Mouse (Mus musculus) kidney, adult 2 months (tissue): ENCODE data around the gene Zfp979. TPM values are rescaled to one million over a fixed set of nuclear protein-coding genes. Genes with fewer than 3 reads are reported as not detected.
"Not testable (repeated sequence)": the region's sequence is repeated elsewhere in the genome, so short reads cannot be mapped to it uniquely, and the experiment has no call there.

Experiments
- DNase-seq: peaks from one replicate; pipeline ENCODE4 v3.0.0; 2021
- H3K27ac ChIP-seq: fragments of 200-500 bp; 2 replicates; pipeline ENCODE4 v1.5.1; 2012; ENCODE audit warnings: low read depth, low read length, control low read depth, inconsistent platforms; ENCODE audit not compliant: insufficient read depth
- H3K27me3 ChIP-seq: fragments of 200-500 bp; replicated peaks from 2 replicates; pipeline ENCODE4 v1.6.1; 2012; ENCODE audit warnings: mild to moderate bottlenecking, moderate library complexity, low read length, inconsistent platforms; ENCODE audit not compliant: control insufficient read depth, insufficient read depth
- H3K36me3 ChIP-seq: fragments of 200-500 bp; 2 replicates; pipeline ENCODE4 v1.6.1; 2012; ENCODE audit warnings: mild to moderate bottlenecking, moderate library complexity, low read length, inconsistent platforms; ENCODE audit not compliant: control insufficient read depth, insufficient read depth
- H3K4me1 ChIP-seq: fragments of 200-500 bp; 2 replicates; pipeline ENCODE4 v1.6.1; 2011; ENCODE audit warnings: low read length; ENCODE audit not compliant: control insufficient read depth, insufficient read depth
- H3K4me3 ChIP-seq: fragments of 200-500 bp; 2 replicates; pipeline ENCODE4 v1.5.1; 2011; ENCODE audit warnings: mild to moderate bottlenecking, low read depth, low read length, control low read depth; ENCODE audit not compliant: insufficient read depth
- CTCF ChIP-seq: fragments of 200-500 bp; conservative IDR thresholded peaks from 2 replicates; pipeline ENCODE4 v1.5.1; 2011; ENCODE audit warnings: low read depth, mild to moderate bottlenecking, control low read depth, low read length, moderate library complexity, mixed read lengths; ENCODE audit not compliant: insufficient read depth, insufficient read length
- POLR2A ChIP-seq: fragments of 200-500 bp; IDR thresholded peaks from one replicate; pipeline ENCODE4 v1.6.1; 2011; ENCODE audit warnings: low read depth, low read length, control low read depth
- WGBS: fragments of 180-500 bp; shearing (Covaris S2); methylation state at CpG from one replicate; pipeline ENCODE4 v1.1.7; 2018; 5-methylcytosine and 5-hydroxymethylcytosine counted together
- polyA plus RNA-seq: library from polyadenylated mRNA; depleted of rRNA; stranded (reverse); fragments of >200 nt; gene quantifications from 2 replicates; pipeline ENCODE4 v1.2.3, GENCODE M21; 2012; rRNA removed

Zfp979 gene
- polyA plus RNA-seq = 0.08 and 0.31 TPM in 2 replicates

DNA sequence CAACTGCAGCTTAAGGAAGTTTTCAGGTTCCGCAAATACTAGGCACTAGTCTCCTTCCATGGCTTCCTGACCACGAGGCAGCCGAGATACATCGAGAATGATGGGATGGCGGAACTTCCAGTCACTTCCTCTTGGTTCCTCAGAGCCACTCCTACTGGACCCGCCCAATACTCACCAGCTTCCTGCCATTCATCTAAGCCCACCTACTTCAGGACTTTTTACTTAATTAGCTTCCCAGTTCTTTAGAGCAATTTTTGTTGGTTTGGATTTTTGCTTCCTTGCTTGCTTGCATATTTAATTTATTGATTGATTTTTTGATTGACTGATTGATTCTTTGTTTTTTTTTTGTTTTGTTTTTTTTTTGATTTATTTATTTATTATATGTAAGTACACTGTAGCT lies at the start of gene Zfp979:
Zfp979 (minus strand) TSS at position 101 of the 400 bp plus-strand sequence.
- not testable (repeated sequence) for H3K27ac ChIP-seq, H3K27me3 ChIP-seq, DNase-seq, H3K4me3 ChIP-seq, H3K4me1 ChIP-seq, H3K36me3 ChIP-seq
- WGBS = no CpG with 5 or more reads among the region's 6 CpGs

DNA sequence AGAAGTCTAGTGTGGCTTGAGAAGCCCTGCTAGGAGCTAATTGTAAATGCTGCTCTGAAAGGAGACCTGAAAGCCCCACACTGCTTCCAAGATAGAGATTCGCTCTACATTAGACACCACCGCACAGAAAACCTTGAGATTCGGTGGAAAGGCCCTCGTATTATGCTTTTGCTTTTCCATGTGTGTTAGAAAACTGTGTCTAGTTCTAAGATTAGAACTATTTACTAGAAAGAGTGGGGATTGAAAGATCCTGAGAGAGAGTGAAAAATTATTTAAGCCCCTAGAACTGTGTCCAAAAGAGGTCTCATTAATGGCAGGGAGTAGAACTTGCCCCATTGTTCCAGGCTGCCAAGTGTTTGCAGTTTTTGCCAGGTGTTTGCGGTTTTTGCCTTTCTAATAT lies 12.9 kb upstream of the Zfp979 start:
- H3K4me1 ChIP-seq, H3K27me3 ChIP-seq, H3K36me3 ChIP-seq, H3K4me3 ChIP-seq, H3K27ac ChIP-seq: not testable (repeated sequence)
- WGBS = 85% methylated on average over 5 of the region's 5 CpGs
- peak; percentile 3 for DNase-seq

DNA sequence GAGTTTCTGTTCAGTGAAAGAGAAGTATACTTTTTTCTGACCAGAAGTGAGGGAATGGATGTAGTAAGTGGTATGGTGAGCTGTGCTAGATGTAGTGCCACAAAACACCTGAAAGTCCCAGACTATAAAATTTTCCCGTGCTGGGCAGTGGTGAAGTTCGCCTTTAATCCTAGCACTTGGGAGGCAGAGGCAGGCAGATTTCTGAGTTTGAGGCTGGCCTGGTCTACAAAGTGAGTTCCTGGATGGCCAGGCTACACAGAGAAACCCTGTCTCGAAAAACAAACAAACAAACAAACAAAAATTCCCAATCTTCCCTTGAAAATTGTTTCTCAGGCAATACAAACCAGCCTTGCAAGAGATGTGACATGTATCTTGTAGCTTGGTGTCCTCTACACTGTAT lies 5.1 kb upstream of the Zfp979 start:
- not testable (repeated sequence) for H3K27ac ChIP-seq, H3K4me1 ChIP-seq, DNase-seq, H3K27me3 ChIP-seq, H3K36me3 ChIP-seq, H3K4me3 ChIP-seq
- no CpG with 5 or more reads among the region's 3 CpGs for WGBS

DNA sequence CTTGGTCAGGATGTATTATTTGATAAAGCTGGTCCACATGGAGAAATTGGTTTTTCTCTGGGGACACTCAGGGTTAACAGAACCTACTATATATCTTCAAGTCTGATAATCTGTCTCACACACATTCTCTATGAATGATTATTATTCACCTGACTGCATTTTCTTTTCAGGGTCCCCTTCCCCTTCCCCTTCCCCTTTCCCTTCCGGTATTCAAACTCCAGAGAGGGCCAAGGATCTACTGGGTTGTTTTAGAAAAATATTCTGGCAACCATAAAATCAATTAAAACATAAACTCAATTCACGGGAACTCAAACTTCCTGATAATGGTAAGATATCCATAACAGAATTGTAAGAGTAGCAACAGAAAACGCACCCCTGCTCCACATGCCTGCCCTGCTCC lies 381 bp downstream of the Zfp979 start:
- H3K36me3 ChIP-seq, DNase-seq, H3K4me1 ChIP-seq, H3K27ac ChIP-seq, H3K4me3 ChIP-seq, H3K27me3 ChIP-seq: not testable (repeated sequence)
- 45% methylated on average over 2 of the region's 3 CpGs for WGBS

DNA sequence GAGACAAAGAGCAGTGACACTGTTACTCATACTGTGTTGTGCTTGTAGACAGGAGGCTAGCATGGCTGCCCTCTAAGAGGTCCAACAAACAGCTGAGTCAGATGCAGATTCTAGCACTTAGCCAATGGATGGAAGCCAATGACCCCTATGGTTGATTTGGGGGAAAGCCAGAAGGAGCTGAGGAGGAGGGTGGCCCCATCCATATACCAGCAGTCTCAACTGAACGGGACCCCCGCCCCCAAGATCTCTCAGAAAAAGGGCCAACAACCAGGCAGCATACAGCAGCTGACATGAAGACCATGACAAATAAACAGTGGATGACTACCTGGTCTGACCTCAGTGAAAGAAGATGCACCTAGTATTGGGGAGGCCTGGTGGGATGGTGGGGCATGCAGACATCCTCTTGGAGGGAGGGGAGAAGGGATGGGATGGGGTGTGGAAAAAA lies 8.5 kb downstream of the Zfp979 start:
- H3K4me1 ChIP-seq, H3K27me3 ChIP-seq, H3K4me3 ChIP-seq, H3K36me3 ChIP-seq, H3K27ac ChIP-seq, DNase-seq: not testable (repeated sequence)
- WGBS = no CpG with 5 or more reads among the region's 2 CpGs

DNA sequence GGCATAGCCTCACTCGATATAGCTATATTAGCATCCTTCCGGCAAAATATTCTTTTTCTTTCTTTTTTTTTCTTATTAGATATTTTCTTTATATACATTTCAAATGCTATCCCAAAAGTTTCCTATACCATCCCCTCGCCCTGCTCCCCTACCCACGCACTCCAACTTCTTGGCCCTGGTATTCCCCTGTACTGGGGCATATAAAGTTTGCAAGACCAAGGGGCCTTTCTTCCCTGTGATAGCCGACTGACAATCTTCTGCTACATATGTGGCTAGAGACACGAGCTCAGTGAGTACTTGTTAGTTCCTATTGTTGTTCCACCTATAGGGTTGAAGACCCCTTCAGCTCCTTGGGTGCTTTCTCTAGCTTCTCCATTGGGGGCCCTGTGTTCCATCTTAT lies 35.8 kb downstream of the Zfp979 start:
- H3K27me3 ChIP-seq, H3K4me3 ChIP-seq, H3K36me3 ChIP-seq, DNase-seq, H3K4me1 ChIP-seq, H3K27ac ChIP-seq: not testable (repeated sequence)
- 86% methylated on average over 6 of the region's 6 CpGs for WGBS

DNA sequence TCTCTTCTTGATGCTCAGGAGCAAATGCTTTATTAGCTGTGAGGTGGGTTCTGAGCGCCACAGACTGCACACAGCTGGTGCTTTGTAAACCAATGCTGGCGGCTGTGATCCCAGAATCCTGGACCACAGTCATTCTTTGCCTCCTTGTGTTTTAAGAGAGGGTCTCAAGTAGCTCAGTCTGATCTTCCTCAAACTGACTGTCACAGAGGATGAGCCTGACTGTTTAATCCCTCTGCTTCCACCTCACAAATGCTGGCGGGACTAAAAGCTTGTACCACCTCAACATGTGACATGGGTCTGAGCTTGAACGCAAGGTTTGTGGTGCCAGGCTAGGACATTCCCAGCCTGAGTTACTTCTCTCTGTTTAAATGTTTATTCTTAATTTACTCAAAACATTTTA lies 36.8 kb downstream of the Zfp979 start:
- TF ChIP-seq POLR2A = no peak
- no peak for TF ChIP-seq CTCF
- Histone ChIP-seq H3K4me1 (no peaks in the 10 kb centered on the region), H3K27ac (no peak overlapping the region), H3K36me3 (no peaks in the 10 kb centered on the region), H3K27me3 (no peaks in the 10 kb centered on the region), H3K4me3 (no peak overlapping the region)
- 82% methylated on average over 4 of the region's 4 CpGs for WGBS
- no peak for DNase-seq

DNA sequence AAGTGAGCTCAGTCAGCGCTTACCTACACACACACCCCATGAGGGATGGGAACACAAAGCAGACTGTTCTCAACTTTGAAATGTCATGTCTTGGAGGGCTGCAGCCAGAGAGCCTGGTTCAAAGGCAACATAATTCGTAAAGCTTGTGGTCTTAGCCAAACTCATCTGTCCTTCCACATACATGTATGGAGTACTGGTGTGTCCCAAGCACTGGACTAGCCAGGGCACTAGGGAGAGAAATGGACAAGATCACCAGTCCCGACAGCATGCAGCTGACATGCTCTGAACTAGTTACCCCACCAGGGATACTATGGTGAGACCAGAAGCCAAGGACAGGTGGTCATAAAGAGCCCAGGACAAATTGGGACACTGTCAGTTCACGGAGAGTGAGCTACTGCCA lies 38.5 kb downstream of the Zfp979 start:
- H3K36me3 ChIP-seq = no peaks in the 10 kb centered on the region
- WGBS = 79% methylated on average over 4 of the region's 4 CpGs
- no peak for TF ChIP-seq POLR2A
- no peak for TF ChIP-seq CTCF
- no peak overlapping the region for H3K27ac ChIP-seq
- no peaks in the 10 kb centered on the region for H3K4me1 ChIP-seq
- DNase-seq = no peak
- H3K4me3 ChIP-seq = no peak overlapping the region
- no peaks in the 10 kb centered on the region for H3K27me3 ChIP-seq

DNA sequence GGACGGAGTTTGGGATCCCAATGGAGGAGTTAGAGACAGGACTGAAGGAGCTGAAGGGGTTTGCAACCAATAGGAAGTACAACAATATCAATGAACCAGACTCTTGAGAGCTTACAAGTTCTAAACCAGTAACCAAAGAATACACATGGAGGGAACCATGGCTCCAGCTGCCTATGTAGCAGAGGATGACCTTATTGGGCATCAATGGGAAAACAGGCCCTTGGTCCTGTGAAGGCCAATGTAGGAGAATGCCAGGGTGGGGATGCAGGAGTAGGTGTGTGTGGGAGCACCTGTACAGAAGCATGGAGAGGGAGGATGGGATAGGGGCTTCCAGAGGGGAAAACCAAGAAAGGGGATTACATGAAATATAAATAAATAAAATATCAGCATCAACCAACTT lies 40.4 kb downstream of the Zfp979 start:
- Histone ChIP-seq H3K27me3 (no peaks in the 10 kb centered on the region), H3K4me3 (no peak overlapping the region), H3K27ac (no peak overlapping the region), H3K4me1 (no peaks in the 10 kb centered on the region), H3K36me3 (no peaks in the 10 kb centered on the region)
- no peak for DNase-seq
- WGBS = 31% methylated on average over 1 of the region's 1 CpGs
- no peak for TF ChIP-seq POLR2A
- TF ChIP-seq CTCF = no peak
